15 mouse cellular contexts compared by ENCODE assay signal in genomic region chr14:71036620-71037019, GRCm38 (mm10).
"Had no signal": no experiment of that assay in that cellular context is flagged by ENCODE, and none has a peak within 500 bp of the region (broad histone marks: within the 10 kb centered on the region; RNA-seq: fewer than 3 reads in every experiment).

No protein-coding gene starts in this region.

- DNase-seq: kidney, adult 11 months; kidney, adult 9 months; lung, postnatal 36 days; midbrain, embryonic 14.5 days; right cerebral cortex, adult 18-20 months; right cerebral cortex, postnatal 4 days; spleen, adult 18-20 months; thymus, adult 18-20 months; thymus, postnatal 14 days had no signal

- H3K27me3 ChIP-seq: liver, embryonic 12.5 days; neural tube, embryonic 15.5 days had no signal

- ATAC-seq: liver, embryonic 12.5 days had no signal

- H3K9ac ChIP-seq: limb, embryonic 12.5 days; liver, embryonic 12.5 days; neural tube, embryonic 15.5 days had no signal

- H3K4me2 ChIP-seq: limb, embryonic 12.5 days; liver, embryonic 12.5 days; neural tube, embryonic 15.5 days had no signal

- H3K4me3 ChIP-seq: limb, embryonic 12.5 days; liver, embryonic 12.5 days; midbrain, embryonic 10.5 days; myocyte; neural tube, embryonic 15.5 days had no signal

- H3K4me1 ChIP-seq: liver, embryonic 12.5 days; midbrain, embryonic 10.5 days; neural tube, embryonic 15.5 days had no signal

- H3K27ac ChIP-seq: kidney, postnatal 0 days; limb, embryonic 12.5 days; liver, embryonic 12.5 days; midbrain, embryonic 10.5 days; neural tube, embryonic 15.5 days had no signal

- H3K36me3 ChIP-seq: limb, embryonic 12.5 days; liver, embryonic 12.5 days; midbrain, embryonic 10.5 days; neural tube, embryonic 15.5 days had no signal

- H3K9me3 ChIP-seq: limb, embryonic 12.5 days; liver, embryonic 12.5 days; midbrain, embryonic 10.5 days; neural tube, embryonic 15.5 days had no signal
